Mouse (Mus musculus) heart, adult 8-10 months (tissue): ENCODE results near the gene Gm45753. TPM values are rescaled to one million over a fixed set of nuclear protein-coding genes. Genes with fewer than 3 reads are reported as not detected.

Experiments used
- DNase-seq: peaks from one replicate; pipeline ENCODE4 v3.0.0; 2022; ENCODE audit warnings: low spot score
- total RNA-seq, 4 experiments: library from RNA; stranded (reverse); gene quantifications; 2 replicates each; pipeline ENCODE4 v1.2.4; 2022

The Gm45753 gene
- total RNA-seq, 4 experiments from 2014 or later = not detected

- DNase-seq = no peak
These were observed 30.8 kb downstream of the Gm45753 start for GRCm38 (mm10) chr8:45277453-45277852.

GRCm38 (mm10) chr8:45274317-45274716, 33.9 kb downstream of the Gm45753 start:
- no peak for DNase-seq

- no peak for DNase-seq
These were observed 39.2 kb downstream of the Gm45753 start for GRCm38 (mm10) chr8:45269056-45269455.

GRCm38 (mm10) chr8:45268485-45268884, 39.8 kb downstream of the Gm45753 start:
- no peak for DNase-seq

GRCm38 (mm10) chr8:45267611-45268391, 40.5 kb downstream of the Gm45753 start:
- DNase-seq = peak; percentile 26

- DNase-seq = peak; percentile 9
These were observed 41.3 kb downstream of the Gm45753 start for GRCm38 (mm10) chr8:45266993-45267392.

GRCm38 (mm10) chr8:45264918-45265317, 43.3 kb downstream of the Gm45753 start:
- DNase-seq = no peak

GRCm38 (mm10) chr8:45262851-45263250, 45.4 kb downstream of the Gm45753 start:
- DNase-seq = no peak

- no peak for DNase-seq
These were observed 46.3 kb downstream of the Gm45753 start, which contains the start of gene F11 for GRCm38 (mm10) chr8:45261920-45262319. TSS of gene F11 (minus strand) at chr8:45262031.

- no peak for DNase-seq
These were observed 49.8 kb downstream of the Gm45753 start for GRCm38 (mm10) chr8:45258421-45258820.

- DNase-seq = no peak
These were observed 53.2 kb downstream of the Gm45753 start for GRCm38 (mm10) chr8:45255040-45255439.

- no peak for DNase-seq
These were observed 53.9 kb downstream of the Gm45753 start for GRCm38 (mm10) chr8:45254194-45254842.

- no peak for DNase-seq
These were observed 54.7 kb downstream of the Gm45753 start for GRCm38 (mm10) chr8:45253586-45253985.

- no peak for DNase-seq
These were observed 55.2 kb downstream of the Gm45753 start for GRCm38 (mm10) chr8:45253111-45253510.

GRCm38 (mm10) chr8:45246307-45246706, 62.0 kb downstream of the Gm45753 start:
- DNase-seq = no peak

GRCm38 (mm10) chr8:45239363-45239762, 68.9 kb downstream of the Gm45753 start:
- no peak for DNase-seq

GRCm38 (mm10) chr8:45238282-45238681, 70.0 kb downstream of the Gm45753 start:
- DNase-seq = peak; percentile 13

GRCm38 (mm10) chr8:45236164-45236912, 71.9 kb downstream of the Gm45753 start:
- DNase-seq = peak; percentile 6

- DNase-seq = no peak
These were observed 73.0 kb downstream of the Gm45753 start for GRCm38 (mm10) chr8:45235228-45235627.

- no peak for DNase-seq
These were observed 75.0 kb downstream of the Gm45753 start for GRCm38 (mm10) chr8:45233256-45233655.
